Mouse (Mus musculus): Measurements from ENCODE around the gene Arhgap18. TPM values are rescaled to one million over a fixed set of nuclear protein-coding genes. Genes with fewer than 3 reads are reported as not detected.

Gene Arhgap18
- polyA plus RNA-seq, 1 experiment = 6.2 TPM

GRCm38 (mm10) chr10:26878924-26879600 lies 125.8 kb downstream of the Arhgap18 start:
- H3K27ac ChIP-seq (ENCODE audit: insufficient read depth, low read length) = no peak overlapping the region
- H3K4me1 ChIP-seq (ENCODE audit: control insufficient read depth, insufficient read depth, low read length) = no peaks in the 10 kb centered on the region; the same call in 1 of the 2 replicates
- TF ChIP-seq CTCF (IDR thresholded peaks at IDR 0.05; ENCODE audit: extremely low read depth, insufficient read depth, low read length) = no peak
- TF ChIP-seq POLR2A (IDR thresholded peaks at IDR 0.05; ENCODE audit: extremely low read depth, insufficient read depth, low read length) = no peak

GRCm38 (mm10) chr10:26884949-26885348 lies 131.7 kb downstream of the Arhgap18 start:
- H3K27ac ChIP-seq (ENCODE audit: insufficient read depth, low read length) = no peak overlapping the region
- TF ChIP-seq POLR2A (IDR thresholded peaks at IDR 0.05; ENCODE audit: extremely low read depth, insufficient read depth, low read length) = no peak
- no peak for TF ChIP-seq CTCF (IDR thresholded peaks at IDR 0.05; ENCODE audit: extremely low read depth, insufficient read depth, low read length)
- H3K4me1 ChIP-seq (ENCODE audit: control insufficient read depth, insufficient read depth, low read length) = no peaks in the 10 kb centered on the region
- H3K4me3 ChIP-seq (ENCODE audit: insufficient read depth, low read length) = no peak overlapping the region

More at GRCm38 (mm10) chr10:26878924-26879600, 125.8 kb downstream of the Arhgap18 start:
- H3K4me3 ChIP-seq (ENCODE audit: insufficient read depth, low read length) = no peak overlapping the region

- no peak for TF ChIP-seq POLR2A (IDR thresholded peaks at IDR 0.05; ENCODE audit: extremely low read depth, insufficient read depth, low read length)
- TF ChIP-seq CTCF (IDR thresholded peaks at IDR 0.05; ENCODE audit: extremely low read depth, insufficient read depth, low read length) = no peak
- Histone ChIP-seq H3K4me3 (ENCODE audit: insufficient read depth, low read length) (no peak overlapping the region), H3K27ac (ENCODE audit: insufficient read depth, low read length) (no peak overlapping the region), H3K4me1 (ENCODE audit: control insufficient read depth, insufficient read depth, low read length) (no peaks in the 10 kb centered on the region)
Observed at GRCm38 (mm10) chr10:26889226-26889625, 136.0 kb downstream of the Arhgap18 start.

- TF ChIP-seq CTCF (IDR thresholded peaks at IDR 0.05; ENCODE audit: extremely low read depth, insufficient read depth, low read length) = no peak
- no peak for TF ChIP-seq POLR2A (IDR thresholded peaks at IDR 0.05; ENCODE audit: extremely low read depth, insufficient read depth, low read length)
- H3K4me3 ChIP-seq (ENCODE audit: insufficient read depth, low read length) = no peak overlapping the region
- H3K4me1 ChIP-seq (ENCODE audit: control insufficient read depth, insufficient read depth, low read length) = no peaks in the 10 kb centered on the region
- H3K27ac ChIP-seq (ENCODE audit: insufficient read depth, low read length) = no peak overlapping the region
Observed at GRCm38 (mm10) chr10:26889754-26890153, 136.5 kb downstream of the Arhgap18 start.

- Histone ChIP-seq H3K27ac (ENCODE audit: insufficient read depth, low read length) (no peak overlapping the region), H3K4me1 (ENCODE audit: control insufficient read depth, insufficient read depth, low read length) (no peaks in the 10 kb centered on the region), H3K4me3 (ENCODE audit: insufficient read depth, low read length) (no peak overlapping the region)
- TF ChIP-seq CTCF (IDR thresholded peaks at IDR 0.05; ENCODE audit: extremely low read depth, insufficient read depth, low read length) (peak; percentile 91), POLR2A (IDR thresholded peaks at IDR 0.05; ENCODE audit: extremely low read depth, insufficient read depth, low read length) (no peak)
Observed at GRCm38 (mm10) chr10:26890269-26890955, 137.2 kb downstream of the Arhgap18 start.

- no peak for TF ChIP-seq POLR2A (IDR thresholded peaks at IDR 0.05; ENCODE audit: extremely low read depth, insufficient read depth, low read length)
- TF ChIP-seq CTCF (IDR thresholded peaks at IDR 0.05; ENCODE audit: extremely low read depth, insufficient read depth, low read length) = no peak
- Histone ChIP-seq H3K27ac (ENCODE audit: insufficient read depth, low read length) (no peak overlapping the region), H3K4me3 (ENCODE audit: insufficient read depth, low read length) (no peak overlapping the region), H3K4me1 (ENCODE audit: control insufficient read depth, insufficient read depth, low read length) (no peaks in the 10 kb centered on the region)
Observed at GRCm38 (mm10) chr10:26893091-26893490, 139.9 kb downstream of the Arhgap18 start.

GRCm38 (mm10) chr10:26895726-26896125 lies 142.5 kb downstream of the Arhgap18 start:
- TF ChIP-seq POLR2A (IDR thresholded peaks at IDR 0.05; ENCODE audit: extremely low read depth, insufficient read depth, low read length) (no peak), CTCF (IDR thresholded peaks at IDR 0.05; ENCODE audit: extremely low read depth, insufficient read depth, low read length) (no peak)
- Histone ChIP-seq H3K27ac (ENCODE audit: insufficient read depth, low read length) (no peak overlapping the region), H3K4me3 (ENCODE audit: insufficient read depth, low read length) (no peak overlapping the region), H3K4me1 (ENCODE audit: control insufficient read depth, insufficient read depth, low read length) (no peaks in the 10 kb centered on the region)

GRCm38 (mm10) chr10:26900426-26900825 lies 147.2 kb downstream of the Arhgap18 start:
- Histone ChIP-seq H3K4me1 (ENCODE audit: control insufficient read depth, insufficient read depth, low read length) (no peaks in the 10 kb centered on the region), H3K4me3 (ENCODE audit: insufficient read depth, low read length) (no peak overlapping the region), H3K27ac (ENCODE audit: insufficient read depth, low read length) (no peak overlapping the region)
- TF ChIP-seq CTCF (IDR thresholded peaks at IDR 0.05; ENCODE audit: extremely low read depth, insufficient read depth, low read length) = no peak
- TF ChIP-seq POLR2A (IDR thresholded peaks at IDR 0.05; ENCODE audit: extremely low read depth, insufficient read depth, low read length) = no peak

- no peak overlapping the region for H3K4me3 ChIP-seq (ENCODE audit: insufficient read depth, low read length)
- no peaks in the 10 kb centered on the region for H3K4me1 ChIP-seq (ENCODE audit: control insufficient read depth, insufficient read depth, low read length)
- H3K27ac ChIP-seq (ENCODE audit: insufficient read depth, low read length) = no peak overlapping the region
- TF ChIP-seq CTCF (IDR thresholded peaks at IDR 0.05; ENCODE audit: extremely low read depth, insufficient read depth, low read length) (no peak), POLR2A (IDR thresholded peaks at IDR 0.05; ENCODE audit: extremely low read depth, insufficient read depth, low read length) (no peak)
Observed at GRCm38 (mm10) chr10:26903781-26904180, 150.6 kb downstream of the Arhgap18 start.

- Histone ChIP-seq H3K27ac (ENCODE audit: insufficient read depth, low read length) (no peak overlapping the region), H3K4me3 (ENCODE audit: insufficient read depth, low read length) (no peak overlapping the region), H3K4me1 (ENCODE audit: control insufficient read depth, insufficient read depth, low read length) (no peaks in the 10 kb centered on the region; the same call in 1 of the 2 replicates)
- TF ChIP-seq CTCF (IDR thresholded peaks at IDR 0.05; ENCODE audit: extremely low read depth, insufficient read depth, low read length) = no peak
- no peak for TF ChIP-seq POLR2A (IDR thresholded peaks at IDR 0.05; ENCODE audit: extremely low read depth, insufficient read depth, low read length)
Observed at GRCm38 (mm10) chr10:26911176-26911575, 158.0 kb downstream of the Arhgap18 start.

All from cortical plate, adult 2 months (tissue).